Mouse (Mus musculus): ENCODE measurements around the gene Dok7. TPM values are rescaled to one million over a fixed set of nuclear protein-coding genes. Genes with fewer than 3 reads are reported as not detected.

Dok7 gene
- polyA plus RNA-seq (2015; fragmentation: Nextera tagmentation; extraction: Ambion mirVana), result 1.3 TPM in 2 replicates

- H3K4me1 ChIP-seq (replicated peaks), result peaks cover 9% of the 10 kb centered on the region; the same call in 1 of the 2 replicates
- peak within 1 kb of the TSS; percentile 54 for H3K4me3 ChIP-seq (replicated peaks)
- peaks cover 34% of the 10 kb centered on the region for H3K27me3 ChIP-seq (replicated peaks)
- H3K9me3 ChIP-seq, result no peaks in the 10 kb centered on the region
- WGBS, result 1% methylated on average over 67 of the region's 74 CpGs
- H3K4me2 ChIP-seq (replicated peaks), result peak within 1 kb of the TSS; percentile 95
- ATAC-seq, result peak; percentile 73
- peak within 1 kb of the TSS; percentile 49 for H3K9ac ChIP-seq
- H3K36me3 ChIP-seq, result no peaks in the 10 kb centered on the region
- no peak within 1 kb of the TSS for H3K27ac ChIP-seq
Observed at GRCm38 (mm10) chr5:35056604-35057432, at the start of gene Dok7. Gene Dok7, plus strand, starts transcription at chr5:35056766.

- H3K4me1 ChIP-seq (replicated peaks), result no peaks in the 10 kb centered on the region
- H3K9me3 ChIP-seq, result no peaks in the 10 kb centered on the region
- ATAC-seq, result no peak
- H3K4me3 ChIP-seq (replicated peaks), result no peak overlapping the region
- no peak overlapping the region for H3K9ac ChIP-seq
- H3K36me3 ChIP-seq, result no peaks in the 10 kb centered on the region
- H3K27me3 ChIP-seq (replicated peaks), result no peaks in the 10 kb centered on the region
- 94% methylated on average over 4 of the region's 4 CpGs for WGBS
- no peak overlapping the region for H3K27ac ChIP-seq
- H3K4me2 ChIP-seq (replicated peaks), result no peak overlapping the region
Observed at GRCm38 (mm10) chr5:35009163-35009562, 47.4 kb upstream of the Dok7 start.

- WGBS, result 69% methylated on average over 5 of the region's 5 CpGs
- no peak for ATAC-seq
Observed at GRCm38 (mm10) chr5:35010656-35011055, 45.9 kb upstream of the Dok7 start.

GRCm38 (mm10) chr5:35011156-35011923 is 45.2 kb upstream of the Dok7 start:
- 93% methylated on average over 6 of the region's 6 CpGs for WGBS
- no peak overlapping the region for H3K9ac ChIP-seq
- H3K27me3 ChIP-seq (replicated peaks), result no peaks in the 10 kb centered on the region
- no peak overlapping the region for H3K4me2 ChIP-seq (replicated peaks)
- no peak overlapping the region for H3K4me3 ChIP-seq (replicated peaks)
- no peaks in the 10 kb centered on the region for H3K36me3 ChIP-seq
- no peaks in the 10 kb centered on the region for H3K4me1 ChIP-seq (replicated peaks)
- ATAC-seq, result no peak
- H3K27ac ChIP-seq, result no peak overlapping the region
- no peaks in the 10 kb centered on the region for H3K9me3 ChIP-seq

More at GRCm38 (mm10) chr5:35010656-35011055, 45.9 kb upstream of the Dok7 start:
- Histone ChIP-seq H3K27ac (no peak overlapping the region), H3K27me3 (replicated peaks) (no peaks in the 10 kb centered on the region), H3K9ac (no peak overlapping the region), H3K36me3 (no peaks in the 10 kb centered on the region), H3K9me3 (no peaks in the 10 kb centered on the region), H3K4me1 (replicated peaks) (no peaks in the 10 kb centered on the region), H3K4me2 (replicated peaks) (no peak overlapping the region), H3K4me3 (replicated peaks) (no peak overlapping the region)

GRCm38 (mm10) chr5:35014036-35014435 is 42.5 kb upstream of the Dok7 start:
- no peaks in the 10 kb centered on the region for H3K9me3 ChIP-seq
- no peaks in the 10 kb centered on the region for H3K4me1 ChIP-seq (replicated peaks)
- H3K27me3 ChIP-seq (replicated peaks), result no peaks in the 10 kb centered on the region
- H3K36me3 ChIP-seq, result no peaks in the 10 kb centered on the region
- H3K9ac ChIP-seq, result no peak overlapping the region
- H3K27ac ChIP-seq, result no peak overlapping the region
- no peak overlapping the region for H3K4me3 ChIP-seq (replicated peaks)
- no peak overlapping the region for H3K4me2 ChIP-seq (replicated peaks)
- no peak for ATAC-seq
- 76% methylated on average over 6 of the region's 6 CpGs for WGBS

- Histone ChIP-seq H3K27ac (no peak overlapping the region), H3K27me3 (replicated peaks) (no peaks in the 10 kb centered on the region), H3K36me3 (no peaks in the 10 kb centered on the region), H3K9ac (no peak overlapping the region), H3K4me3 (replicated peaks) (no peak overlapping the region), H3K9me3 (no peaks in the 10 kb centered on the region), H3K4me2 (replicated peaks) (no peak overlapping the region), H3K4me1 (replicated peaks) (no peaks in the 10 kb centered on the region)
- ATAC-seq, result no peak
- 71% methylated on average over 9 of the region's 9 CpGs for WGBS
Observed at GRCm38 (mm10) chr5:35019673-35020300, 36.8 kb upstream of the Dok7 start.

GRCm38 (mm10) chr5:35020410-35021241 is 35.9 kb upstream of the Dok7 start:
- H3K27ac ChIP-seq, result no peak overlapping the region
- no peak overlapping the region for H3K4me2 ChIP-seq (replicated peaks)
- H3K9me3 ChIP-seq, result no peaks in the 10 kb centered on the region
- 0 out of 2 replicates have a peak, but pooled peaks cover 2% of the 10 kb centered on the region for H3K36me3 ChIP-seq
- 71% methylated on average over 9 of the region's 9 CpGs for WGBS
- H3K4me3 ChIP-seq (replicated peaks), result no peak overlapping the region
- H3K27me3 ChIP-seq (replicated peaks), result no peaks in the 10 kb centered on the region
- peak; percentile 78 for ATAC-seq
- H3K9ac ChIP-seq, result no peak overlapping the region
- no peaks in the 10 kb centered on the region for H3K4me1 ChIP-seq (replicated peaks)

GRCm38 (mm10) chr5:35024975-35025374 is 31.6 kb upstream of the Dok7 start:
- Histone ChIP-seq H3K27ac (no peak overlapping the region), H3K27me3 (replicated peaks) (no peaks in the 10 kb centered on the region), H3K36me3 (0 out of 2 replicates have a peak, but pooled peaks cover 8% of the 10 kb centered on the region), H3K9ac (no peak overlapping the region), H3K4me2 (replicated peaks) (no peak overlapping the region), H3K9me3 (no peaks in the 10 kb centered on the region), H3K4me1 (replicated peaks) (no peaks in the 10 kb centered on the region), H3K4me3 (replicated peaks) (no peak overlapping the region)
- ATAC-seq, result peak; percentile 67
- 7% methylated on average over 2 of the region's 2 CpGs for WGBS

- Histone ChIP-seq H3K4me3 (replicated peaks) (no peak overlapping the region), H3K9ac (no peak overlapping the region), H3K36me3 (0 out of 2 replicates have a peak, but pooled peaks cover 13% of the 10 kb centered on the region), H3K9me3 (no peaks in the 10 kb centered on the region), H3K27me3 (replicated peaks) (no peaks in the 10 kb centered on the region), H3K27ac (no peak overlapping the region), H3K4me1 (replicated peaks) (no peaks in the 10 kb centered on the region), H3K4me2 (replicated peaks) (no peak overlapping the region)
- 93% methylated on average over 1 of the region's 1 CpGs for WGBS
- ATAC-seq, result no peak
Observed at GRCm38 (mm10) chr5:35029303-35029702, 27.3 kb upstream of the Dok7 start.

GRCm38 (mm10) chr5:35029755-35030154 is 26.8 kb upstream of the Dok7 start:
- Histone ChIP-seq H3K36me3 (0 out of 2 replicates have a peak, but pooled peaks cover 13% of the 10 kb centered on the region), H3K27ac (no peak overlapping the region), H3K4me1 (replicated peaks) (no peaks in the 10 kb centered on the region), H3K9ac (no peak overlapping the region), H3K27me3 (replicated peaks) (no peaks in the 10 kb centered on the region), H3K4me2 (replicated peaks) (no peak overlapping the region), H3K9me3 (no peaks in the 10 kb centered on the region), H3K4me3 (replicated peaks) (no peak overlapping the region)
- 89% methylated on average over 5 of the region's 5 CpGs for WGBS
- ATAC-seq, result no peak

GRCm38 (mm10) chr5:35033068-35033467 is 23.5 kb upstream of the Dok7 start:
- WGBS, result 78% methylated on average over 5 of the region's 5 CpGs
- no peak overlapping the region for H3K27ac ChIP-seq
- H3K36me3 ChIP-seq, result 0 out of 2 replicates have a peak, but pooled peaks cover 9% of the 10 kb centered on the region
- ATAC-seq, result no peak
- no peak overlapping the region for H3K4me2 ChIP-seq (replicated peaks)
- H3K9me3 ChIP-seq, result no peaks in the 10 kb centered on the region
- no peaks in the 10 kb centered on the region for H3K4me1 ChIP-seq (replicated peaks)
- no peak overlapping the region for H3K9ac ChIP-seq
- H3K4me3 ChIP-seq (replicated peaks), result no peak overlapping the region
- no peaks in the 10 kb centered on the region for H3K27me3 ChIP-seq (replicated peaks)

Measured in intestine, embryonic 15.5 days (tissue).